Mouse (Mus musculus) lung, adult 2 months (tissue): ENCODE results near the gene Notch3. TPM values are rescaled to one million over a fixed set of nuclear protein-coding genes. Genes with fewer than 3 reads are reported as not detected.

Experiments used
- DNase-seq: peaks from one replicate; pipeline ENCODE4 v3.0.0; 2022
- H3K4me1 ChIP-seq: fragments of 200-500 bp; 2 replicates; pipeline ENCODE4 v1.6.1; 2011; ENCODE audit warnings: low read length; ENCODE audit not compliant: control insufficient read depth, insufficient read depth
- H3K4me3 ChIP-seq: fragments of 200-500 bp; replicated peaks from 2 replicates; pipeline ENCODE3; 2011; ENCODE audit warnings: low read depth, mild to moderate bottlenecking, control low read depth, low read length; ENCODE audit errors: extremely low read depth
- CTCF ChIP-seq: fragments of 200-500 bp; IDR thresholded peaks from 2 replicates; pipeline ENCODE4 v1.5.1; 2011; ENCODE audit warnings: mild to moderate bottlenecking, low read length, control low read depth; ENCODE audit not compliant: insufficient read depth
- POLR2A ChIP-seq: fragments of 200-500 bp; IDR thresholded peaks from 2 replicates; pipeline ENCODE4 v1.6.1; 2011; ENCODE audit warnings: low read depth, mild to moderate bottlenecking, control low read depth, low read length, borderline replicate concordance; ENCODE audit errors: extremely low read depth
- WGBS: fragments of 180-500 bp; shearing (Covaris S2); methylation state at CpG from one replicate; pipeline ENCODE4 v1.1.7; 2018; 5-methylcytosine and 5-hydroxymethylcytosine counted together
- polyA plus RNA-seq: library from polyadenylated mRNA; depleted of rRNA; stranded (reverse); fragments of >200 nt; gene quantifications from 2 replicates; pipeline ENCODE4 v1.2.3, GENCODE M21; 2012; rRNA removed

The Notch3 gene
- polyA plus RNA-seq, 1 experiment = 107 TPM

- Histone ChIP-seq H3K4me3 (no peak overlapping the region), H3K4me1 (no peaks in the 10 kb centered on the region)
- WGBS = 16% methylated on average over 2 of the region's 2 CpGs
- DNase-seq = peak; percentile 27
- peak; percentile 60; the same call in 1 of the 2 replicates for TF ChIP-seq CTCF
- no peak for TF ChIP-seq POLR2A
Measured at GRCm38 (mm10) chr17:32075164-32075563, 91.5 kb downstream of the Notch3 start.

- H3K4me3 ChIP-seq = no peak overlapping the region
- no peak for DNase-seq
- 56% methylated on average over 4 of the region's 4 CpGs for WGBS
- H3K4me1 ChIP-seq = no peaks in the 10 kb centered on the region
- TF ChIP-seq POLR2A = no peak
- TF ChIP-seq CTCF = no peak
Measured at GRCm38 (mm10) chr17:32074658-32075057, 92.0 kb downstream of the Notch3 start.

GRCm38 (mm10) chr17:32073359-32073758, 93.3 kb downstream of the Notch3 start:
- TF ChIP-seq POLR2A = no peak
- TF ChIP-seq CTCF = peak; percentile 94
- Histone ChIP-seq H3K4me3 (no peak overlapping the region), H3K4me1 (no peaks in the 10 kb centered on the region)
- DNase-seq = peak; percentile 91
- WGBS = 0% methylated on average over 2 of the region's 2 CpGs

Other genes with a start within 250 kb of the Notch3 start
- gene Rrp1b, start 130.8 kb downstream of the Notch3 start, polyA plus RNA-seq = 10.0 and 12.6 TPM in 2 replicates
- 0.38 and 0.42 TPM in 2 replicates for gene Hsf2bp, start 130.5 kb downstream of the Notch3 start, polyA plus RNA-seq
- gene Ephx3, start 22.7 kb upstream of the Notch3 start, polyA plus RNA-seq = 3.3 and 16.6 TPM in 2 replicates
- 32.8 and 35.2 TPM in 2 replicates for gene Brd4, start 117.9 kb upstream of the Notch3 start, polyA plus RNA-seq
- gene Akap8, start 154.4 kb upstream of the Notch3 start, polyA plus RNA-seq = 63.3 and 77.5 TPM in 2 replicates
- gene Akap8l, start 183.8 kb upstream of the Notch3 start, polyA plus RNA-seq = 137 and 149 TPM in 2 replicates
- gene Wiz, start 222.6 kb upstream of the Notch3 start, polyA plus RNA-seq = 40.0 and 42.0 TPM in 2 replicates
- gene Rasal3, start 236.7 kb upstream of the Notch3 start, polyA plus RNA-seq = 13.3 and 17.4 TPM in 2 replicates